Mouse (Mus musculus): ENCODE results near the gene Strn3. TPM values are rescaled to one million over a fixed set of nuclear protein-coding genes. Genes with fewer than 3 reads are reported as not detected.

Strn3 gene
- total and polyA plus RNA-seq, 3 experiments = 22.1 to 47.9 (median 27.7) TPM

- no peaks in the 10 kb centered on the region for H3K27me3 ChIP-seq (replicated peaks)
- no peaks in the 10 kb centered on the region for H3K79me2 ChIP-seq (replicated peaks; ENCODE audit: control insufficient read depth, extremely low read depth, insufficient read depth, poor library complexity, severe bottlenecking)
- H3K27ac ChIP-seq (ENCODE audit: insufficient read depth, low read depth) = no peak overlapping the region
- no peaks in the 10 kb centered on the region for H3K9me3 ChIP-seq (replicated peaks; ENCODE audit: low read length)
- peaks cover 7 to 11% of the 10 kb centered on the region in 2 experiments; a peak in 3 of 4 replicates for H3K4me1 ChIP-seq (ENCODE audit: control insufficient read depth in 1 of 2, insufficient read depth in 2 of 2)
- H3K36me3 ChIP-seq (replicated peaks in 1 of 2; ENCODE audit: control insufficient read depth in 1 of 2, insufficient read depth in 1 of 2, low read length in 1 of 2) = peaks cover 0 to 6% of the 10 kb centered on the region in 2 experiments
- dilution Hi-C loops (cut with MboI; ENCODE audit: extremely low pct_ligation_motif_present, extremely low pct_unique_long_range_greater_than_20kb, low sequenced_read_pairs) = no loop called here
- TF ChIP-seq TCF12 (IDR thresholded peaks at IDR 0.05; ENCODE audit: low read depth, low read length) (no peak), USF1 (IDR thresholded peaks at IDR 0.05; ENCODE audit: low read depth, low read length) (no peak)
- H3K4me3 ChIP-seq (replicated peaks in 1 of 3; ENCODE audit: low read depth in 2 of 3, low read length in 2 of 3, poor library complexity in 1 of 3) = no peak overlapping the region
- H3K9ac ChIP-seq (ENCODE audit: insufficient read depth, low read depth) = no peak overlapping the region
- in situ Hi-C loops (cut with MboI; ENCODE audit: low pct_ligation_motif_present, low pct_unique_long_range_greater_than_20kb, low sequenced_read_pairs) = no loop called here
- no peak overlapping the region for H3K4me2 ChIP-seq (ENCODE audit: insufficient read depth, low read depth, poor library complexity, severe bottlenecking)
- DNase-seq (ENCODE audit: extremely low read depth) = no peak
Measured at GRCm38 (mm10) chr12:51708941-51709686, 17.4 kb upstream of the Strn3 start.

DNA sequence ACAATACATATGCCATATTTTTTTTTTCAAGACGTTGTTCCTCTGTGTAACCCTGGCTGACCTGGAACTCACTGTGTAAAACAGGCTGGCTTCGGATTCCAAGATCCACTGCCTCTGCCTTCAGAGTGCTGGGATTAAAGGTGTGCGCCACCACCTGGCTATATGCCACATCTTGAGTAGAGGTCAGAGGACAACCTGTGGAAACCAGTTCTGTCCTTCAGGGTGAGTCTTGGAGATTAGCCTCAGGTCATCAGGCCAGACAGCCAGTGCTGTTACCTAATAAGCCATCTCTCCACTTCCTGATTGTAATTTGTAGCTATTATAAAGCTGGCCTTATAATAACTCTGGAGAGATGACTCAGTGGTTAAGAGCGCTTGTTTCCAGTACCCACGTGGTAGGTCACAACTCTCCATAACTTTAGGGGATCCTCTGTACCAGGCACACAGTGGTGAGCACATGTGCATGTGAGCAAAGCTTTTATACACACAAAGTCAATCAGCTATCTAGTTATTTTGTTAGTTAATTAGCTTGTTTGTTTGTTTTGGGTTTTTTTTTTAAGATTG lies 15.1 kb upstream of the Strn3 start:
- dilution Hi-C loops (cut with MboI; ENCODE audit: extremely low pct_ligation_motif_present, extremely low pct_unique_long_range_greater_than_20kb, low sequenced_read_pairs) = no loop called here
- Histone ChIP-seq H3K4me2 (ENCODE audit: insufficient read depth, low read depth, poor library complexity, severe bottlenecking) (no peak overlapping the region), H3K27ac (ENCODE audit: insufficient read depth, low read depth) (no peak overlapping the region)

GRCm38 (mm10) chr12:51705778-51706177 lies 14.1 kb upstream of the Strn3 start:
- peaks cover 9 to 19% of the 10 kb centered on the region in 2 experiments; a peak in 3 of 4 replicates for H3K4me1 ChIP-seq (ENCODE audit: control insufficient read depth in 1 of 2, insufficient read depth in 2 of 2)
- H3K4me2 ChIP-seq (ENCODE audit: insufficient read depth, low read depth, poor library complexity, severe bottlenecking) = no peak overlapping the region
- dilution Hi-C loops (cut with MboI; ENCODE audit: extremely low pct_ligation_motif_present, extremely low pct_unique_long_range_greater_than_20kb, low sequenced_read_pairs) = no loop called here
- no peak overlapping the region for H3K4me3 ChIP-seq (replicated peaks in 1 of 3; ENCODE audit: low read depth in 2 of 3, low read length in 2 of 3, poor library complexity in 1 of 3)
- no peak overlapping the region for H3K9ac ChIP-seq (ENCODE audit: insufficient read depth, low read depth)
- peaks cover 0 to 6% of the 10 kb centered on the region in 2 experiments for H3K36me3 ChIP-seq (replicated peaks in 1 of 2; ENCODE audit: control insufficient read depth in 1 of 2, insufficient read depth in 1 of 2, low read length in 1 of 2)
- DNase-seq (ENCODE audit: extremely low read depth) = no peak
- in situ Hi-C loops (cut with MboI; ENCODE audit: low pct_ligation_motif_present, low pct_unique_long_range_greater_than_20kb, low sequenced_read_pairs) = no loop called here
- H3K27ac ChIP-seq (ENCODE audit: insufficient read depth, low read depth) = no peak overlapping the region
- no peaks in the 10 kb centered on the region for H3K27me3 ChIP-seq (replicated peaks)
- TF ChIP-seq MAX (IDR thresholded peaks at IDR 0.05; ENCODE audit: low read length) = no peak
- TF ChIP-seq RCOR1 (conservative IDR thresholded peaks at IDR 0.05; ENCODE audit: low read depth, low read length) = no peak
- TF ChIP-seq RAD21 (IDR thresholded peaks at IDR 0.05; ENCODE audit: low read depth, low read length) = no peak
- no peak for TF ChIP-seq HCFC1 (IDR thresholded peaks at IDR 0.05; ENCODE audit: low read depth, low read length)
- TF ChIP-seq JUND (conservative IDR thresholded peaks at IDR 0.05; ENCODE audit: low read depth, low read length) = no peak
- no peak for TF ChIP-seq ZMIZ1 (IDR thresholded peaks at IDR 0.05; ENCODE audit: low read depth, low read length)
- no peak for TF ChIP-seq MYC (IDR thresholded peaks at IDR 0.05; ENCODE audit: low read depth, low read length)
- no peak for TF ChIP-seq USF1 (IDR thresholded peaks at IDR 0.05; ENCODE audit: low read depth, low read length)
- TF ChIP-seq UBTF (IDR thresholded peaks at IDR 0.05; ENCODE audit: low read depth, low read length) = no peak
- TF ChIP-seq KAT2A (IDR thresholded peaks at IDR 0.05; ENCODE audit: insufficient replicate concordance, low read length) = no peak
- no peak for TF ChIP-seq EP300 (IDR thresholded peaks at IDR 0.05; ENCODE audit: low read length)
- no peak for TF ChIP-seq BHLHE40 (IDR thresholded peaks at IDR 0.05; ENCODE audit: low read depth, low read length)
- no peak for TF ChIP-seq NRF1 (IDR thresholded peaks at IDR 0.05; ENCODE audit: low read depth, low read length)
- TF ChIP-seq IRF4 (IDR thresholded peaks at IDR 0.05; ENCODE audit: low read depth, low read length) = no peak
- H3K79me2 ChIP-seq (replicated peaks; ENCODE audit: control insufficient read depth, extremely low read depth, insufficient read depth, poor library complexity, severe bottlenecking) = no peaks in the 10 kb centered on the region
- H3K9me3 ChIP-seq (replicated peaks; ENCODE audit: low read length) = peaks cover 4% of the 10 kb centered on the region

More for the DNA sequence above, 15.1 kb upstream of the Strn3 start:
- H3K79me2 ChIP-seq (replicated peaks; ENCODE audit: control insufficient read depth, extremely low read depth, insufficient read depth, poor library complexity, severe bottlenecking) = no peaks in the 10 kb centered on the region
- no peak overlapping the region for H3K9ac ChIP-seq (ENCODE audit: insufficient read depth, low read depth)
- peaks cover 2% of the 10 kb centered on the region for H3K9me3 ChIP-seq (replicated peaks; ENCODE audit: low read length)
- no peak for DNase-seq (ENCODE audit: extremely low read depth)
- H3K4me3 ChIP-seq (replicated peaks in 1 of 3; ENCODE audit: low read depth in 2 of 3, low read length in 2 of 3, poor library complexity in 1 of 3) = no peak overlapping the region
- in situ Hi-C loops (cut with MboI; ENCODE audit: low pct_ligation_motif_present, low pct_unique_long_range_greater_than_20kb, low sequenced_read_pairs) = no loop called here
- TF ChIP-seq MXI1 (IDR thresholded peaks at IDR 0.05; ENCODE audit: low read depth, low read length) = no peak
- TF ChIP-seq MEF2A (IDR thresholded peaks at IDR 0.05; ENCODE audit: borderline replicate concordance, low read depth, low read length) = no peak
- TF ChIP-seq CHD1 (IDR thresholded peaks at IDR 0.05; ENCODE audit: low read depth, low read length) = no peak
- TF ChIP-seq ZMIZ1 (IDR thresholded peaks at IDR 0.05; ENCODE audit: low read depth, low read length) = no peak
- TF ChIP-seq RAD21 (IDR thresholded peaks at IDR 0.05; ENCODE audit: low read depth, low read length) = no peak
- no peak for TF ChIP-seq HCFC1 (IDR thresholded peaks at IDR 0.05; ENCODE audit: low read depth, low read length)
- no peak for TF ChIP-seq ELF1 (IDR thresholded peaks at IDR 0.05; ENCODE audit: low read depth, low read length)
- TF ChIP-seq ZC3H11A (IDR thresholded peaks at IDR 0.05; ENCODE audit: low read depth, low read length) = no peak
- no peak for TF ChIP-seq SMC3 (IDR thresholded peaks at IDR 0.05; ENCODE audit: low read depth, low read length)
- no peak for TF ChIP-seq USF2 (conservative IDR thresholded peaks at IDR 0.05; ENCODE audit: low read depth, low read length)
- no peak for TF ChIP-seq BHLHE40 (IDR thresholded peaks at IDR 0.05; ENCODE audit: low read depth, low read length)
- TF ChIP-seq NELFE (IDR thresholded peaks at IDR 0.05; ENCODE audit: low read depth, low read length) = no peak
- no peak for TF ChIP-seq TBP (conservative IDR thresholded peaks at IDR 0.05; ENCODE audit: low read depth, low read length)
- no peak for TF ChIP-seq TCF12 (IDR thresholded peaks at IDR 0.05; ENCODE audit: low read depth, low read length)
- no peak for TF ChIP-seq SIN3A (IDR thresholded peaks at IDR 0.05; ENCODE audit: low read length)
- TF ChIP-seq UBTF (IDR thresholded peaks at IDR 0.05; ENCODE audit: low read depth, low read length) = no peak
- TF ChIP-seq JUND (conservative IDR thresholded peaks at IDR 0.05; ENCODE audit: low read depth, low read length) = no peak
- TF ChIP-seq POLR2A (IDR thresholded peaks at IDR 0.05; ENCODE audit: low read depth, low read length) = no peak
- no peak for TF ChIP-seq MAFK (IDR thresholded peaks at IDR 0.05; ENCODE audit: insufficient replicate concordance, low read length)
- H3K27me3 ChIP-seq (replicated peaks) = no peaks in the 10 kb centered on the region
- peaks cover 0 to 6% of the 10 kb centered on the region in 2 experiments for H3K36me3 ChIP-seq (replicated peaks in 1 of 2; ENCODE audit: control insufficient read depth in 1 of 2, insufficient read depth in 1 of 2, low read length in 1 of 2)
- peaks cover 9 to 19% of the 10 kb centered on the region in 2 experiments; a peak in 3 of 4 replicates for H3K4me1 ChIP-seq (ENCODE audit: control insufficient read depth in 1 of 2, insufficient read depth in 2 of 2)

Measured in CH12.LX (cell line).